ENCODE assay signal across 16 mouse cellular contexts in genomic region chr12:40385301-40385700, GRCm38 (mm10).
"Had no signal": no experiment of that assay in that cellular context is flagged by ENCODE, and none has a peak within 500 bp of the region (broad histone marks: within the 10 kb centered on the region; RNA-seq: fewer than 3 reads in every experiment).

No protein-coding gene starts in this region.

- H3K9ac ChIP-seq: lung, embryonic 14.5 days; neural tube, embryonic 13.5 days; neural tube, embryonic 15.5 days; stomach, embryonic 15.5 days had no signal

- ATAC-seq: midbrain, embryonic 16.5 days had no signal

- H3K27ac ChIP-seq: midbrain, embryonic 10.5 days; neural tube, embryonic 13.5 days; neural tube, embryonic 15.5 days; stomach, embryonic 15.5 days; stomach, postnatal 0 days had no signal

- H3K9me3 ChIP-seq: midbrain, embryonic 10.5 days; neural tube, embryonic 13.5 days; neural tube, embryonic 15.5 days; stomach, embryonic 15.5 days had no signal

- H3K4me2 ChIP-seq: lung, embryonic 14.5 days; neural tube, embryonic 13.5 days; neural tube, embryonic 15.5 days; stomach, embryonic 15.5 days had no signal

- H3K36me3 ChIP-seq: midbrain, embryonic 10.5 days; neural tube, embryonic 13.5 days; neural tube, embryonic 15.5 days; stomach, embryonic 15.5 days had no signal

- H3K4me3 ChIP-seq: midbrain, embryonic 10.5 days; myocyte; neural tube, embryonic 13.5 days; neural tube, embryonic 15.5 days; stomach, embryonic 15.5 days had no signal

- H3K4me1 ChIP-seq: neural tube, embryonic 13.5 days; neural tube, embryonic 15.5 days; stomach, embryonic 15.5 days had no signal

- DNase-seq: lung, adult 18-20 months; lung, embryonic 14.5 days; lung, postnatal 10 days; lung, postnatal 4 days; midbrain, embryonic 14.5 days; right cerebral cortex, postnatal 14 days; thymus, adult 2 months; thymus, postnatal 25 days; thymus, postnatal 4 days had no signal

- H3K27me3 ChIP-seq: neural tube, embryonic 13.5 days; neural tube, embryonic 15.5 days; stomach, embryonic 15.5 days had no signal
